Mouse (Mus musculus) cerebellum, adult 2 months (tissue): ENCODE measurements at regions not wholly inside any gene's neighbourhood (a gene's known extent, or its start where the extent isn't known, plus 50 kb on each side); places are given as distances from the start of the nearest gene placed in this dataset.

Experiments
- CTCF ChIP-seq: fragments of 200-500 bp; IDR thresholded peaks from 2 replicates; pipeline ENCODE4 v1.5.1; 2011; ENCODE audit warnings: low read depth, mild to moderate bottlenecking, control low read depth, low read length, moderate library complexity, borderline replicate concordance; ENCODE audit not compliant: insufficient read depth
- POLR2A ChIP-seq: fragments of 200-500 bp; IDR thresholded peaks from 2 replicates; pipeline ENCODE4 v1.6.1; 2011; ENCODE audit warnings: low read length, control low read depth, borderline replicate concordance; ENCODE audit not compliant: insufficient read depth

DNA sequence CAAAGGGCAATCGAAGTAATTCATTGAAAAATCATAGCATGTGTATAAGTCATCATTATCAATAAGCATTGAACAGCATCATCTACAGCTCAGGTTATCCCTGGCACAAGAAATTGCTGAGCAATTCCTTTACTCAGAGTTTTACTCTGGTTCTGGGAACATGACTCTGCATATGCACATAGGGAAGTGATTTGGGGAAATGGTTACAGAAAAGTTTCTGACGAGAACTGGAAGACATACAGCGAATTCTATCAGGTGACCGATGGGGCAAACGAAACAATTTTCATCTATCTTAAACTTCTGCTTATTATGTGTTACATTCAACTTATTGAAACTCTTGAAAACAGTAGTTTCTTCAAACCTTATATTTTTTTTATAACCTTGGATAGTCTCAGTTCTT, 284.8 kb upstream of the Nudt12 start:
- TF ChIP-seq POLR2A = no peak
- TF ChIP-seq CTCF = no peak
